Mouse (Mus musculus) megakaryocyte, embryonic 14.5 days (primary cell): ENCODE measurements around the gene Rpp25l.

Source experiments
- FLI1 ChIP-seq: IDR thresholded peaks from 2 replicates; pipeline ENCODE4 v1.6.1; 2012; ENCODE audit warnings: low read length, inconsistent platforms, mixed read lengths
- GATA1 ChIP-seq: IDR thresholded peaks from 3 replicates; pipeline ENCODE4 v1.6.1; 2012; ENCODE audit warnings: mixed read lengths, low read length, inconsistent platforms, borderline replicate concordance

DNA sequence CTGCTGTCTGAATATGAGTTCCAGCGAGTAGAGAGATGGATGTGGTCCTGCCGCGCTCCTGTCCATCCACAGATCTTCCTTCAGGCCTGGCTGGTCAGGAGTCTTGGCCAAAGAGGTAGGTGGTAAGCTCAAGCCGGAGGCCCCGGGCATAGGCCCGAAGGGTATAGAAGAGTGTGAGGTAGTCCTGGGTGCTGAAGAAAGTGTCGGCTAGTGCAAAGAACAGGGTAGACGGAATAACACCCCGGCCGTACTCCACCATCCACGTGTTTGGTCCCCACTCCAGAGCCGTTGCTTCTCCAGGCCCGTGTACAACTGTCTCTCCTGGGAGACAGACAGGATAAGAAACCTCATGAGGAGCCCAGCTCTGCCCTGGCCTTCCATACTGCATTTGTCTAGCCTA lies 25.9 kb upstream of the Rpp25l start:
- no peak for TF ChIP-seq GATA1
- no peak for TF ChIP-seq FLI1
